Mouse (Mus musculus): ENCODE measurements around the gene Foxp3. TPM values are rescaled to one million over a fixed set of nuclear protein-coding genes. Genes with fewer than 3 reads are reported as not detected.
A peak's percentile ranks its signal among the peaks of the same experiment; 100 is the strongest.

Foxp3 gene
- polyA plus RNA-seq, 2 experiments: not detected

DNA sequence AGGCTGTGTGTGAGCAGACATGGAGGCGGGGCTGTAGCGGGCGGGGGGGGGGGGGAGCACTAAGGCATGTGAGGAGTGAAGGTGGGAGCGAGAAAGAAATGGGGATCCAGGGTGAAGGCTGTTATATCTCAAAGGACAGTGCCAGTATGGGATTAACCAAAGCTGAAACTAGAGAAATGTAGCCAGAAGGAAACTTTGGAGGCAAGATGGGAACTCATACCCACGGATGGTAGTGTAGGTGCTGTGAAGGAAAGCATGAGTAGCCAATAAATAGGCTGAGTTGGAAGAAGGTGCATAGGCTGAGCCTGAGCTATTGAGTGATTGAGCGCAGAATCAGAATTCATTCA, 1.4 kb downstream of the Foxp3 start:
- H3K9me3 ChIP-seq (ENCODE audit: control insufficient read depth, low read length): no peaks in the 10 kb centered on the region
- H3K4me3 ChIP-seq (ENCODE audit: insufficient read depth in 1 of 2, low read depth in 2 of 2, low read length in 2 of 2): peak overlapping the region; percentile 77 to 91
- 0 out of 2 replicates have a peak overlapping the region, but pooled peaks have one; percentile 34 for H3K9ac ChIP-seq (replicated peaks)
- no peaks in the 10 kb centered on the region for H3K36me3 ChIP-seq (replicated peaks; ENCODE audit: control insufficient read depth, insufficient read depth, low read depth)
- TF ChIP-seq EP300 (IDR thresholded peaks at IDR 0.05; ENCODE audit: low read depth): no peak
- TF ChIP-seq CTCF (IDR thresholded peaks at IDR 0.05; ENCODE audit: low read depth): no peak
- 24% methylated on average over 4 of the region's 6 CpGs for WGBS (ENCODE audit: insufficient replicate concordance)
- ATAC-seq (ENCODE audit: insufficient read depth) (no peak), DNase-seq (ENCODE audit: low read depth in 3 of 3, low spot score in 3 of 3) (no peak)
- H3K4me2 ChIP-seq (ENCODE audit: low read depth): peak overlapping the region; percentile 73
- H3K27ac ChIP-seq: peak overlapping the region; percentile 33; the same call in 1 of the 2 replicates
- H3K27me3 ChIP-seq (ENCODE audit: control insufficient read depth, insufficient read depth, low read length): no peaks in the 10 kb centered on the region
- H3K4me1 ChIP-seq (replicated peaks; ENCODE audit: control insufficient read depth in 2 of 2, insufficient read depth in 2 of 2, low read length in 1 of 2): peaks cover 10 to 29% of the 10 kb centered on the region in 2 experiments

DNA sequence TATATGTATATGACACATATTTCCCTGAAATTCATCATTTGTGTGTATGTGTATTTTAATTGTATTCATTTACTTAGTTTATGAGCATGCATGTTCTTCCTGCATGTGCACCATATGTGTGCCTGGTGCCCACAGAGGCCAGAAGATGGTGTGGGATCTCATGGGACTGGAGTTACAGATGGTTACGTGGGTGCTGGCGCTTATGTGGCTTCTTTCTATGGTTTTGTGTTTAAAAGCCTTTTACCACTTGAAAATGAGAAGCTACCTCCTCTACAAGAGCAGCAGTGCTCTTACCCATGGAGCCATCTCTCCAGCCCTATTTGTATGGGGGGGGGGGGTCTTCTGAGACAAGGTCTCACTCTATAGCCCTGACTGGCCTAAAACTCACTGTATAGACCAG, 7.7 kb downstream of the Foxp3 start:
- no peak for TF ChIP-seq EP300 (IDR thresholded peaks at IDR 0.05; ENCODE audit: low read depth)
- no peak for TF ChIP-seq CTCF (IDR thresholded peaks at IDR 0.05; ENCODE audit: low read depth)
- Histone ChIP-seq H3K27ac (no peak overlapping the region), H3K27me3 (ENCODE audit: control insufficient read depth, insufficient read depth, low read length) (no peaks in the 10 kb centered on the region), H3K4me3 (ENCODE audit: insufficient read depth in 1 of 2, low read depth in 2 of 2, low read length in 2 of 2) (no peak overlapping the region), H3K4me1 (replicated peaks; ENCODE audit: control insufficient read depth in 2 of 2, insufficient read depth in 2 of 2, low read length in 1 of 2) (no peaks in the 10 kb centered on the region), H3K4me2 (ENCODE audit: low read depth) (no peak overlapping the region), H3K9me3 (ENCODE audit: control insufficient read depth, low read length) (no peaks in the 10 kb centered on the region), H3K36me3 (replicated peaks; ENCODE audit: control insufficient read depth, insufficient read depth, low read depth) (no peaks in the 10 kb centered on the region), H3K9ac (replicated peaks) (no peak overlapping the region)
- DNase-seq (ENCODE audit: low read depth in 3 of 3, low spot score in 3 of 3): no peak
- no peak for ATAC-seq (ENCODE audit: insufficient read depth)
- 92% methylated on average over 2 of the region's 2 CpGs for WGBS (ENCODE audit: insufficient replicate concordance)

GRCm38 (mm10) chrX:7583881-7584280, 10.4 kb downstream of the Foxp3 start:
- WGBS (ENCODE audit: insufficient replicate concordance): 73% methylated on average over 11 of the region's 11 CpGs
- Histone ChIP-seq H3K9me3 (ENCODE audit: control insufficient read depth, low read length) (no peaks in the 10 kb centered on the region), H3K4me1 (replicated peaks; ENCODE audit: control insufficient read depth in 2 of 2, insufficient read depth in 2 of 2, low read length in 1 of 2) (no peaks in the 10 kb centered on the region), H3K9ac (replicated peaks) (no peak overlapping the region), H3K27ac (no peak overlapping the region), H3K4me3 (ENCODE audit: insufficient read depth in 1 of 2, low read depth in 2 of 2, low read length in 2 of 2) (no peak overlapping the region), H3K27me3 (ENCODE audit: control insufficient read depth, insufficient read depth, low read length) (no peaks in the 10 kb centered on the region), H3K36me3 (replicated peaks; ENCODE audit: control insufficient read depth, insufficient read depth, low read depth) (no peaks in the 10 kb centered on the region), H3K4me2 (ENCODE audit: low read depth) (no peak overlapping the region)
- no peak for ATAC-seq (ENCODE audit: insufficient read depth)
- TF ChIP-seq CTCF (IDR thresholded peaks at IDR 0.05; ENCODE audit: low read depth) (no peak), EP300 (IDR thresholded peaks at IDR 0.05; ENCODE audit: low read depth) (no peak)
- DNase-seq (ENCODE audit: low read depth in 3 of 3, low spot score in 3 of 3): no peak

GRCm38 (mm10) chrX:7586356-7586755, 12.9 kb downstream of the Foxp3 start:
- Histone ChIP-seq H3K36me3 (replicated peaks; ENCODE audit: control insufficient read depth, insufficient read depth, low read depth) (no peaks in the 10 kb centered on the region), H3K4me1 (replicated peaks; ENCODE audit: control insufficient read depth in 2 of 2, insufficient read depth in 2 of 2, low read length in 1 of 2) (no peaks in the 10 kb centered on the region), H3K27me3 (ENCODE audit: control insufficient read depth, insufficient read depth, low read length) (no peaks in the 10 kb centered on the region), H3K9ac (replicated peaks) (no peak overlapping the region), H3K27ac (no peak overlapping the region), H3K4me2 (ENCODE audit: low read depth) (no peak overlapping the region), H3K4me3 (ENCODE audit: insufficient read depth in 1 of 2, low read depth in 2 of 2, low read length in 2 of 2) (no peak overlapping the region), H3K9me3 (ENCODE audit: control insufficient read depth, low read length) (no peaks in the 10 kb centered on the region)
- TF ChIP-seq CTCF (IDR thresholded peaks at IDR 0.05; ENCODE audit: low read depth) (no peak), EP300 (IDR thresholded peaks at IDR 0.05; ENCODE audit: low read depth) (no peak)
- ATAC-seq (ENCODE audit: insufficient read depth) (no peak), DNase-seq (ENCODE audit: low read depth in 3 of 3, low spot score in 3 of 3) (no peak)
- 51% methylated on average over 5 of the region's 5 CpGs for WGBS (ENCODE audit: insufficient replicate concordance)

GRCm38 (mm10) chrX:7595371-7595770, 21.9 kb downstream of the Foxp3 start:
- Histone ChIP-seq H3K27me3 (ENCODE audit: control insufficient read depth, insufficient read depth, low read length) (no peaks in the 10 kb centered on the region), H3K36me3 (replicated peaks; ENCODE audit: control insufficient read depth, insufficient read depth, low read depth) (no peaks in the 10 kb centered on the region), H3K4me3 (ENCODE audit: insufficient read depth in 1 of 2, low read depth in 2 of 2, low read length in 2 of 2) (no peak overlapping the region), H3K4me2 (ENCODE audit: low read depth) (no peak overlapping the region), H3K9ac (replicated peaks) (no peak overlapping the region), H3K9me3 (ENCODE audit: control insufficient read depth, low read length) (no peaks in the 10 kb centered on the region), H3K4me1 (replicated peaks; ENCODE audit: control insufficient read depth in 2 of 2, insufficient read depth in 2 of 2, low read length in 1 of 2) (no peaks in the 10 kb centered on the region), H3K27ac (no peak overlapping the region)
- 81% methylated on average over 9 of the region's 9 CpGs for WGBS (ENCODE audit: insufficient replicate concordance)
- TF ChIP-seq CTCF (IDR thresholded peaks at IDR 0.05; ENCODE audit: low read depth): no peak
- TF ChIP-seq EP300 (IDR thresholded peaks at IDR 0.05; ENCODE audit: low read depth): no peak
- ATAC-seq (ENCODE audit: insufficient read depth) (no peak), DNase-seq (ENCODE audit: low read depth in 3 of 3, low spot score in 3 of 3) (no peak)

All from liver, embryonic 14.5 days (tissue).